Mouse (Mus musculus) CH12.LX (cell line): ENCODE data around the gene Hoxa13. TPM values are rescaled to one million over a fixed set of nuclear protein-coding genes. Genes with fewer than 3 reads are reported as not detected.

ENCODE experiments used
- DNase-seq: peaks from one replicate; pipeline ENCODE4 v3.0.0-alpha.2; 2013; ENCODE audit errors: extremely low read depth
- H3K27ac ChIP-seq: 2 replicates; pipeline ENCODE4 v1.5.1; 2012; ENCODE audit warnings: low read depth, mild to moderate bottlenecking, control low read depth, moderate library complexity; ENCODE audit not compliant: insufficient read depth
- H3K27me3 ChIP-seq: replicated peaks from 2 replicates; pipeline ENCODE3; 2012; ENCODE audit warnings: inconsistent platforms
- H3K36me3 ChIP-seq, 2 experiments: replicated peaks in 1 of 2; 2 replicates each; pipeline versions ENCODE3 to v1.6.1; 2012; ENCODE audit warnings: inconsistent platforms in 1 of 2, low read length in 1 of 2, mild to moderate bottlenecking in 1 of 2, mixed read lengths in 1 of 2, moderate library complexity in 1 of 2; ENCODE audit not compliant: control insufficient read depth in 1 of 2, insufficient read depth in 1 of 2
- H3K4me1 ChIP-seq, 2 experiments: 2 replicates each; pipeline ENCODE4 v1.6.1; 2012; ENCODE audit warnings: inconsistent platforms in 1 of 2, moderate library complexity in 1 of 2; ENCODE audit not compliant: insufficient read depth in 2 of 2, control insufficient read depth in 1 of 2
- H3K4me2 ChIP-seq: 2 replicates; pipeline ENCODE4 v1.6.1; 2012; ENCODE audit warnings: low read depth, mild to moderate bottlenecking, control low read depth; ENCODE audit not compliant: poor library complexity, insufficient read depth, severe bottlenecking
- H3K4me3 ChIP-seq, 3 experiments: fragments of 150-350 bp in 1 of 3; sonication (generic) in 1 of 3; replicated peaks in 1 of 3; 2 replicates each; pipeline versions ENCODE3 to v1.5.1; 2011 to 2012; ENCODE audit warnings: low read depth in 2 of 3, low read length in 2 of 3, mild to moderate bottlenecking in 2 of 3, moderate library complexity in 2 of 3, control low read depth in 1 of 3, improper control_type of control experiment in 1 of 3, inconsistent platforms in 1 of 3, mixed read lengths in 1 of 3; ENCODE audit not compliant: poor library complexity in 1 of 3
- H3K79me2 ChIP-seq: replicated peaks from 2 replicates; pipeline ENCODE4 v1.6.1; 2012; ENCODE audit warnings: mild to moderate bottlenecking, moderate library complexity; ENCODE audit not compliant: control insufficient read depth, poor library complexity, insufficient read depth, severe bottlenecking; ENCODE audit errors: extremely low read depth
- H3K9ac ChIP-seq: 2 replicates; pipeline ENCODE4 v1.6.1; 2012; ENCODE audit warnings: low read depth, mild to moderate bottlenecking, control low read depth, moderate library complexity; ENCODE audit not compliant: insufficient read depth
- H3K9me3 ChIP-seq: replicated peaks from 2 replicates; pipeline ENCODE3; 2012; ENCODE audit warnings: low read length, inconsistent platforms, mixed read lengths
- E2F4 ChIP-seq: IDR thresholded peaks from 2 replicates; pipeline ENCODE4 v1.6.1; 2011; ENCODE audit warnings: low read depth, low read length, improper control_type of control experiment; ENCODE audit not compliant: insufficient replicate concordance
- ELF1 ChIP-seq: IDR thresholded peaks from 2 replicates; pipeline ENCODE4 v1.6.1; 2014; ENCODE audit warnings: low read depth, mild to moderate bottlenecking, inconsistent platforms, low read length, improper control_type of control experiment
- EP300 ChIP-seq: IDR thresholded peaks from 2 replicates; pipeline ENCODE4 v1.6.1; 2011; ENCODE audit warnings: low read length, improper control_type of control experiment
- GABPA ChIP-seq: IDR thresholded peaks from 2 replicates; pipeline ENCODE4 v1.6.1; 2012; ENCODE audit warnings: low read depth, low read length, improper control_type of control experiment, inconsistent platforms; ENCODE audit not compliant: insufficient replicate concordance
- IRF4 ChIP-seq: IDR thresholded peaks from 2 replicates; pipeline ENCODE4 v1.6.1; 2014; ENCODE audit warnings: low read depth, mild to moderate bottlenecking, inconsistent platforms, low read length, improper control_type of control experiment
- KAT2A ChIP-seq: IDR thresholded peaks from 2 replicates; pipeline ENCODE4 v1.6.1; 2012; ENCODE audit warnings: low read length, improper control_type of control experiment, inconsistent platforms; ENCODE audit not compliant: insufficient replicate concordance
- MAFK ChIP-seq: IDR thresholded peaks from 2 replicates; pipeline ENCODE4 v1.6.1; 2011; ENCODE audit warnings: low read length, improper control_type of control experiment; ENCODE audit not compliant: insufficient replicate concordance
- MAZ ChIP-seq: IDR thresholded peaks from 2 replicates; pipeline ENCODE4 v1.6.1; 2012; ENCODE audit warnings: low read depth, mild to moderate bottlenecking, inconsistent platforms, low read length, improper control_type of control experiment, moderate library complexity
- MXI1 ChIP-seq: IDR thresholded peaks from 2 replicates; pipeline ENCODE4 v1.6.1; 2011; ENCODE audit warnings: mild to moderate bottlenecking, low read depth, low read length, improper control_type of control experiment
- MYC ChIP-seq: IDR thresholded peaks from 2 replicates; pipeline ENCODE4 v1.6.1; 2011; ENCODE audit warnings: low read depth, mild to moderate bottlenecking, improper control_type of control experiment, low read length
- POLR2A ChIP-seq: IDR thresholded peaks from 2 replicates; pipeline ENCODE4 v1.6.1; 2011; ENCODE audit warnings: low read depth, mild to moderate bottlenecking, improper control_type of control experiment, low read length
- TCF12 ChIP-seq: IDR thresholded peaks from 2 replicates; pipeline ENCODE4 v1.6.1; 2014; ENCODE audit warnings: low read depth, mild to moderate bottlenecking, inconsistent platforms, low read length, improper control_type of control experiment
- USF1 ChIP-seq: IDR thresholded peaks from 2 replicates; pipeline ENCODE4 v1.6.1; 2014; ENCODE audit warnings: low read depth, mild to moderate bottlenecking, inconsistent platforms, low read length, improper control_type of control experiment
- USF2 ChIP-seq: conservative IDR thresholded peaks from 2 replicates; pipeline ENCODE4 v1.6.1; 2011; ENCODE audit warnings: low read depth, low read length, improper control_type of control experiment
- ZMIZ1 ChIP-seq: IDR thresholded peaks from 2 replicates; pipeline ENCODE4 v1.6.1; 2012; ENCODE audit warnings: low read depth, mild to moderate bottlenecking, inconsistent platforms, low read length, improper control_type of control experiment
- dilution Hi-C: fragments of 300-500 bp; cut with MboI; formaldehyde crosslinking; loops from 2 replicates; pipeline ENCODE4 v1.14.3; 2020; ENCODE audit warnings: low sequenced_read_pairs; ENCODE audit not compliant: extremely low pct_unique_long_range_greater_than_20kb, extremely low pct_ligation_motif_present
- in situ Hi-C: fragments of 300-500 bp; cut with MboI; formaldehyde crosslinking; loops from 3 replicates; pipeline ENCODE4 v1.14.3; 2019; ENCODE audit warnings: low sequenced_read_pairs, low pct_ligation_motif_present, low pct_unique_long_range_greater_than_20kb, mixed read lengths
- polyA plus RNA-seq: library from polyadenylated mRNA; unstranded; fragments of >175 nt; gene quantifications from 2 replicates; pipeline ENCODE4 v1.2.1, GENCODE M21; 2012; ENCODE audit warnings: low read depth; ENCODE audit not compliant: insufficient read length
- total RNA-seq, 2 experiments: library from RNA; depleted of rRNA; stranded (reverse); fragments of 300-350 nt in 1 of 2; fragments of >200 nt in 1 of 2; gene quantifications; 2 replicates each; pipeline ENCODE4 v1.2.3; 2012 to 2014

The Hoxa13 gene
- total and polyA plus RNA-seq, 3 experiments, result 0.17 TPM; not detected in 2

DNA sequence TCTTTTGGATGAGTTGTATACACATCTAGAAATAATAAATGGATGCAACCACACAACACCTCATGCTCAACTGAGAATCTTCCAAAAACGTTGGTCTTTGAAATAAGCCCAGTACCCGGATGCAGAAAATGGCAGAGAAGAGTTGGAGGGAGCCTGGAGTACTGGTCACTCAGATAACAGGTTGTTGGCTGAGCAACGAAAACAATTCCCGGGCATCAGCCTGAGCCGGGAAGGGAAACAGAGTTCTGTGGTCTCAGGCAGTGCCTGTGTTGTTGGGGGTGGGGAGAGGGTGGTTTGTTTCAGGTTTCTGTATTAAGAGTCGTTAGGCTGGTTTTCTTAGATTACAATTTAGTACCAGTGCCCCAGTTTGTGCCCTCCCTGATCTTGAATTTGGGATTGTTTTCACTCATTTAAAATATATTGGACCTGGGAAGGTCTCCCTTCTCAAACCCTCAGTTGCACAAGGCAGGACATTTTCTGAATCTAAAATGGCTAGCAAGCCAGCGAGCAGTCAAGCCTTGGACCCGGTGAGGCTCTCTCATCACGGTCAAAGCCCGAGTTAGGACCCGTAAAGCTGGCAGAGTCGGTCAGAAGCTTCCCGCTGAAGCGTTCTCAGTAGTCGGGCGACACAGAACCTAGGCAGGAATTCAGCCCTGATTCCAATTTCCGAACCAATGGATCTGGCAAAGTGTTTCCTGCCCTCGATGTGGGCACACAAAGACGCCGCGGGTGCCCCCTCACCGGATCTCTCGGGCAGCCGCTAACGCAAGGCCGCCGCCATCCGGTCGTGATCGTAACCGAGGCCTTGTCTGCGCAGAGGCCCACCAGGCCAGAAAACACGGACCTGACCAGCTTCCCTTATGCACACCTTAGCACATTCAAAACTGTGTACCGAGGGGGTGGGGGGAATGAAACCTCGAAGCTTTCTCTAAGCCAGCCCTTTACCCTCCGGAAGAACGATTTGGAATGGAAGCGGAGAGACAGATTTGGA lies 31.9 kb downstream of the Hoxa13 start (continued):
- TF ChIP-seq USF2 (no peak), POLR2A (no peak)
- TF ChIP-seq, all 38 proteins: peak for 0

- TF ChIP-seq ELF1, result no peak
- no peak for TF ChIP-seq EP300
- no peak for TF ChIP-seq TCF12
- no peak for TF ChIP-seq E2F4
- TF ChIP-seq IRF4, result no peak
- no peak for TF ChIP-seq ZMIZ1
- no peak for TF ChIP-seq USF1
- TF ChIP-seq GABPA, result no peak
- TF ChIP-seq MAZ, result no peak
- no peak for TF ChIP-seq KAT2A
- TF ChIP-seq MYC, result no peak
- TF ChIP-seq MXI1, result no peak
- no peak for TF ChIP-seq MAFK
- no peak overlapping the region for H3K27ac ChIP-seq
- H3K9me3 ChIP-seq, result peaks cover 32% of the 10 kb centered on the region
- no peak for DNase-seq
- H3K36me3 ChIP-seq, result peaks cover 9 to 42% of the 10 kb centered on the region in 2 experiments
- H3K4me1 ChIP-seq, result no peaks in the 10 kb centered on the region
- no peak overlapping the region for H3K4me2 ChIP-seq
- dilution Hi-C loops, result no loop called here
- no peak overlapping the region for H3K4me3 ChIP-seq
- H3K27me3 ChIP-seq, result no peaks in the 10 kb centered on the region
- H3K79me2 ChIP-seq, result no peaks in the 10 kb centered on the region
- in situ Hi-C loops, result loop anchor here (10.0 kb wide), 2 partner anchors 643 to 1013 kb away; no protein-coding TSS in a partner anchor
- no peak overlapping the region for H3K9ac ChIP-seq
Measured at GRCm38 (mm10) chr6:52227470-52228222, 33.0 kb downstream of the Hoxa13 start.
